Mouse (Mus musculus): ENCODE results near the gene Gm6169.
"Not testable (repeated sequence)": the region's sequence is repeated elsewhere in the genome, so short reads cannot be mapped to it uniquely, and the experiment has no call there.

GRCm38 (mm10) chr13:97138404-97138931, 39.4 kb upstream of the Gm6169 start:
- TF ChIP-seq CTCF, EP300 (IDR thresholded peaks at IDR 0.05; ENCODE audit: low read depth): not testable (repeated sequence)

All from liver, postnatal 0 days (tissue).